Mouse (Mus musculus) Muller cell, postnatal 12 days (primary cell): Measurements from ENCODE around the gene Kxd1.

ENCODE experiments used
- DNase-seq: peaks from one replicate; pipeline ENCODE4 v3.0.0-alpha.2; 2015; ENCODE audit errors: inconsistent ontology term

Kxd1 gene

GRCm38 (mm10) chr8:70527512-70528181, at the start of gene Kxd1, which contains the start of gene Fkbp8:
Kxd1 (minus strand) TSS chr8:70527956.
Fkbp8 (plus strand) TSS chr8:70527724.
- peak; percentile 97 for DNase-seq

- no peak for DNase-seq
These were observed 49.5 kb upstream of the Kxd1 start for GRCm38 (mm10) chr8:70577207-70577606.

GRCm38 (mm10) chr8:70574915-70575314, 47.2 kb upstream of the Kxd1 start:
- DNase-seq = no peak

GRCm38 (mm10) chr8:70574302-70574701, 46.5 kb upstream of the Kxd1 start:
- DNase-seq = no peak

- peak; percentile 58 for DNase-seq
These were observed 43.2 kb upstream of the Kxd1 start for GRCm38 (mm10) chr8:70570990-70571389.

- no peak for DNase-seq
These were observed 42.6 kb upstream of the Kxd1 start for GRCm38 (mm10) chr8:70570360-70570759.

- no peak for DNase-seq
These were observed 37.8 kb upstream of the Kxd1 start for GRCm38 (mm10) chr8:70565561-70565960.

GRCm38 (mm10) chr8:70564696-70565235, 37.0 kb upstream of the Kxd1 start:
- DNase-seq = no peak

GRCm38 (mm10) chr8:70563763-70564387, 36.1 kb upstream of the Kxd1 start:
- DNase-seq = no peak

GRCm38 (mm10) chr8:70562802-70563201, 35.0 kb upstream of the Kxd1 start:
- DNase-seq = no peak

GRCm38 (mm10) chr8:70561809-70562535, 34.2 kb upstream of the Kxd1 start:
- DNase-seq = peak; percentile 52

- DNase-seq = no peak
These were observed 33.6 kb upstream of the Kxd1 start for GRCm38 (mm10) chr8:70561357-70561756.

GRCm38 (mm10) chr8:70560564-70560963, 32.8 kb upstream of the Kxd1 start:
- DNase-seq = no peak

GRCm38 (mm10) chr8:70560096-70560495, 32.3 kb upstream of the Kxd1 start:
- DNase-seq = no peak

GRCm38 (mm10) chr8:70558983-70559382, 31.2 kb upstream of the Kxd1 start:
- no peak for DNase-seq

- DNase-seq = no peak
These were observed 30.6 kb upstream of the Kxd1 start for GRCm38 (mm10) chr8:70558334-70558733.

GRCm38 (mm10) chr8:70555079-70555747, 27.5 kb upstream of the Kxd1 start:
- DNase-seq = no peak

- peak; percentile 70 for DNase-seq
These were observed 26.0 kb upstream of the Kxd1 start for GRCm38 (mm10) chr8:70553740-70554139.

GRCm38 (mm10) chr8:70552836-70553235, 25.1 kb upstream of the Kxd1 start:
- no peak for DNase-seq

GRCm38 (mm10) chr8:70551558-70552161, 23.9 kb upstream of the Kxd1 start:
- no peak for DNase-seq

GRCm38 (mm10) chr8:70549412-70550184, 21.8 kb upstream of the Kxd1 start:
- no peak for DNase-seq
